Mouse (Mus musculus): Measurements from ENCODE around the gene Lmbrd2. TPM values are rescaled to one million over a fixed set of nuclear protein-coding genes. Genes with fewer than 3 reads are reported as not detected.

The Lmbrd2 gene
- polyA plus RNA-seq, 1 experiment from 2014 or later = 1.4 TPM

DNA sequence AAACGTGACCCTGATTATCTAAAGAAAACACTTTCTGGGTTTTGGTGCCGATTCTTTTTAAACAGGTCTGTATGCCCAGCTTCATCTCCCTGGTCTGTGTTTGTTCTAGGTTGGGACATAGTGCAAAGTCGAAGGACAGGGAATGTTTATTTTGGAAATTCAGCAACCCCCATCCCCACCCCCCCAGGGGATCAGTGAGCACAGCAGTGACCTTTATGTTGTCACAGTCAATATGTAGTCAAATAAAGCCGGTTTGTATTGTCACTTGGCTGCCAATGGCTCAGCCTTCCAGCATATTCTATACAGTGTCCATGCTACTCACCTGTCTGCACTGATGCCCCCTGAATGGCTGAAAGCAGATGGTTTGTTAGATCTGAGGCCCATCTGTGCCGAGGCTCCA, 25.8 kb upstream of the Lmbrd2 start:
- ATAC-seq = peak; percentile 81
- Histone ChIP-seq H3K4me1 (0 out of 2 replicates have a peak, but pooled peaks cover 7% of the 10 kb centered on the region), H3K9me3 (replicated peaks) (no peaks in the 10 kb centered on the region), H3K9ac (no peak overlapping the region), H3K36me3 (peaks cover 95% of the 10 kb centered on the region), H3K4me3 (no peak overlapping the region), H3K4me2 (no peak overlapping the region), H3K27me3 (replicated peaks) (no peaks in the 10 kb centered on the region), H3K27ac (peak overlapping the region; percentile 27)
- 68% methylated on average over 5 of the region's 5 CpGs for WGBS (ENCODE audit: insufficient replicate concordance)

DNA sequence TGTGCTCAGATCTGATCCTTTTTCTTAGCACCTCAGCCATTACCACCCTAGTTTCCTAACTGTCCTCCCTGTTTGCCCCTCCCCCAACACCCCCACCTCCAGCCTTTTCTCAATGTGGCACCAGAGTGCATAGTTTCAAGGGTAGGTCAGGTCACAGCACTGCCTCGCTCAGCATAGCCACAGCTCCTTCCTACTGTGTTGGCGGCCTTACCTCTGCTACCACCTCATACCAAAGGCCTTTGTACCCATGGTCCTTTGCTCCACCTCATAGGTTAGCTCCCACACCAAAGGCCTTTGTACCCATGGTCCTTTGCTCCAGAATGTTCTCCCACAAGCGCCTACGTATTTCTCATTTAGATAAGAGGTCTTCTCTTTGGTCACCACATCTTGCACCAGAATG, 21.5 kb upstream of the Lmbrd2 start:
- no peaks in the 10 kb centered on the region for H3K9me3 ChIP-seq (replicated peaks)
- H3K9ac ChIP-seq = no peak overlapping the region
- no peak overlapping the region for H3K4me2 ChIP-seq
- peaks cover 97% of the 10 kb centered on the region for H3K36me3 ChIP-seq
- H3K27me3 ChIP-seq (replicated peaks) = no peaks in the 10 kb centered on the region
- H3K4me3 ChIP-seq = no peak overlapping the region
- 0 out of 2 replicates have a peak, but pooled peaks cover 5% of the 10 kb centered on the region for H3K4me1 ChIP-seq
- WGBS (ENCODE audit: insufficient replicate concordance) = 81% methylated on average over 4 of the region's 4 CpGs
- H3K27ac ChIP-seq = no peak overlapping the region
- no peak for ATAC-seq

DNA sequence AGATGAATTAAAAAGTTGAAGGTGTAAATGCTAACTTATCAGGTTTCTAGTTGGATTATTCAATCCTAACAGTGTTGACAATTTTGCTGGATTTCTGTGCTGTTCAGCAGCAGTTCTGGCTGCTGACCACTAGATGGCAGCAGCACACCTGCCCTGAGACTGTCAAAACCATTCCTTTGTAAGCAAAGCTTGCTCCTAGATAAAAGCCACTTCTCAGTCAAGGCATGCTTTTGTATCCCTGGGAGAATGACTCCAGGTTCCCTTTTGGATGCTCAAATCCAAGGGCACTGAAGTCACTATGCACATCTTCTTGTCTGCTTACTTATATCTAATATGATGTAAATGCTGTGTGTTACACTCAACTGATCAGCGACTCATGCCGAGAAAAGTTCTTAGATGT, 20.3 kb upstream of the Lmbrd2 start:
- Histone ChIP-seq H3K4me2 (no peak overlapping the region), H3K27me3 (replicated peaks) (no peaks in the 10 kb centered on the region), H3K4me3 (no peak overlapping the region), H3K36me3 (peaks cover 97% of the 10 kb centered on the region), H3K4me1 (0 out of 2 replicates have a peak, but pooled peaks cover 5% of the 10 kb centered on the region), H3K9ac (no peak overlapping the region), H3K9me3 (replicated peaks) (no peaks in the 10 kb centered on the region), H3K27ac (no peak overlapping the region)
- 94% methylated on average over 2 of the region's 2 CpGs for WGBS (ENCODE audit: insufficient replicate concordance)
- ATAC-seq = peak; percentile 20; the same call in 1 of the 2 replicates

DNA sequence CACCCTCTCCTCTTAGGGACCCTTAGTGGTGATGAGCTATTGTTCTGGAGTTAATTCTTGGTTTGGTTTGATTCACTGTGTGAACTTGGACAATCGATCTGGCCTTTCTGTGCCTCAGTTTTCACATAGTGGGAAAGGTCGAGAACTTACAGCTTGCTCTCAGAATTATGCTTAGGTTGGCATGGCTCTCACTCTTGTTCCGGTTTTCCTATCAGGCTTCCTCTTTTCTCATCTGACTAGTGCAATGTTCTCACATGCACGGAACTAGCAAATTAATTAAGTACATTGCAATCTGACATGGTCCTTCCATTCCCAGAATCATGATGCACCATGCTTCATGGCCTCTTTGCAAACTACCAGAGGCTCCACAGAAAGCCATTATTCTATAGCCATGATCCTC, 17.4 kb upstream of the Lmbrd2 start:
- 75% methylated on average over 4 of the region's 4 CpGs for WGBS (ENCODE audit: insufficient replicate concordance)
- no peak overlapping the region for H3K27ac ChIP-seq
- peaks cover 97% of the 10 kb centered on the region for H3K36me3 ChIP-seq

DNA sequence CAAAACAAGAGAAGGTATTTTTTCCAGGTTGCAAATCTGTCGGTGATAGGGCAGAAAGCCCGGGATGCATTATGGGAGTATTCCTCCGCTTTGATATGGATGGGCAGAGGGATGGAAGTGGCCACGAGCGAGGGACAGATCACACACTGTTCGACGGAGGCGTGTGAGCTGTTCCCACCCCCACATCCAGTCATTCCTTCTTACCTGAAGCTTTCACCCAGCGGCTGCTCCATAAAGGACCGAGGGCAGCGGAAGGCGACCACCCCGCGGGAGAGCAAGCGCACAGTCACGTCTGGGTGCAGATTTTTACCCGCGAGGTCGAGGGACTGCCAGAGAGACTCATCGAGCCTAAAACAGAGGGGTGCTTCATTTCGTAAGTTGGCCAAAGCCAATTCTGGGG, 15.5 kb upstream of the Lmbrd2 start:
- Histone ChIP-seq H3K36me3 (peaks cover 97% of the 10 kb centered on the region), H3K4me2 (no peak overlapping the region), H3K27me3 (replicated peaks) (no peaks in the 10 kb centered on the region), H3K4me1 (peaks cover 14% of the 10 kb centered on the region), H3K9me3 (replicated peaks) (no peaks in the 10 kb centered on the region), H3K4me3 (no peak overlapping the region), H3K27ac (no peak overlapping the region), H3K9ac (no peak overlapping the region)
- 93% methylated on average over 21 of the region's 21 CpGs for whole genome bisulfite sequencing (ENCODE audit: insufficient replicate concordance)
- ATAC-seq = no peak

More for the DNA sequence above, 17.4 kb upstream of the Lmbrd2 start:
- Histone ChIP-seq H3K9me3 (replicated peaks) (no peaks in the 10 kb centered on the region), H3K9ac (no peak overlapping the region), H3K4me2 (no peak overlapping the region), H3K4me1 (peaks cover 7% of the 10 kb centered on the region), H3K4me3 (no peak overlapping the region), H3K27me3 (replicated peaks) (no peaks in the 10 kb centered on the region)
- no peak for ATAC-seq

DNA sequence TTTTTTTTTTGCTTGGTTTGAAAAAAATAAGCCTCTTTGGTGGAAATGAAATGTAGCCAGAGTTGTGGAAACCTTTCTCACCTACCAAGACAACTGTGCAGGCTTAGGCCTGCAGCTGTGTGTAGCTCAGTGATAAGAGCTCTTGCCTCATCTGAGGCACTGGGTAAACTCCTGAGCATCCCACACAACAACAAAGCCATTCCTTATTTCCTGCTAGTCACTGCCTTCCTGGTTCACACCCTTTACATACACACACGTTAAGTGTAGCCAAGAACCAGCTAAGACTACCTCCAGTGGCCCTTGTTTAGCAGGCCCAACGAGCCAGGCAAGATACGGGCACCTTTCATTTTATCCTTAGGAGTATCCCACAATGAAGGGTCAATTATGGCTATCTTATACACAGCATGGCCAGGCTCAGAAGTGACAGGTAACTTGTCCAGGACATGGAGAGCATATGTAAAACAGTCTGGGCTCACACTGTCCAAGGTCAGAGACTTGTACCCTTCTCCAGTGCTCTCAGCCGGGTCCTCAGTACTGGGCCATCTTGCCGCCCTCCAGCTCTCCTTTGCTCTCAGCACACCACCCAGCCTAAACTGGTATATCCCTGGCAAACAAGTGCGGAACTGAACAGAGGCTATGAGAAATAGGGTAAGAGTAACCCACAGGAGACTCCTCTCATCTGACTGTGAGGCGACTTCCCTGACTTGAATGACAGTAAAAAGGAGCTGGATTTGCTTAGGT, 13.1 kb upstream of the Lmbrd2 start:
- Histone ChIP-seq H3K9me3 (replicated peaks) (no peaks in the 10 kb centered on the region), H3K4me3 (no peak overlapping the region), H3K36me3 (peaks cover 94% of the 10 kb centered on the region), H3K4me2 (no peak overlapping the region), H3K27ac (no peak overlapping the region), H3K27me3 (replicated peaks) (no peaks in the 10 kb centered on the region), H3K4me1 (peaks cover 14% of the 10 kb centered on the region), H3K9ac (no peak overlapping the region)
- 76% methylated on average over 7 of the region's 7 CpGs for WGBS (ENCODE audit: insufficient replicate concordance)
- ATAC-seq = peak; percentile 41; the same call in 1 of the 2 replicates

DNA sequence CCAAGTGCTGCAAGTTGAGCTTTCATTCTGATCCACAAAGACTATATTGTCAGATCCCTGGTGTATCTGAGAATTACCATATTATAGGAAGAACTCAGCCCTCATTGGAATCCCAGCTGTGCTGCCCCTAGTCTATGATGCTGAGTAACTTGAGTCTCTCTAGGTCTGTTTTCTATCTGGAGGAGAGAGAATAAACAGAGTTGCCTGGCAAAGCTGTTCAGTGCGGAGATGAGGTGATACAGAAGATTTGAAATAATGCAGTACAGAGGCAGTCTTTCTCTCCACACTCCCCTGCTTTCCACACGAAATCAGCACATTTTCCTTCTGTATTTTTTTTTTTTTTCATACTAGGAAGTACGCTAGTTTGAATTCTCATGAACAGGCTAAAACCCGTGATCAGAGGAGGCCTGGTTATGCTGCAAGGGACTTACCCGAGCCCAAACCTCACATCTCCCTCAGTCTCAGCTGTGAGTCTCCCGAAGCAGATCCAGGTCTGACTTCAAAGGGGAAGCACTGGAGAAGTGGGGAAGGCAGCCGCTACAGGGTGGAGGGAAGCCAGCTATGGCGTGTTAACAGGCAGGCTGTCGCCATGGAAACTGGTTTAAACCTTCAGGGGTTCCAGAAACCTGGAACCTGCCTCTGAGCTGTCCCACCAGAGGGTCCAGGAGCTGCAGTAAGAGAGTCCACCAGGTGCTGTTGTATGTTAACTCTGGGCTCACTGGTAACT, 9.4 kb upstream of the Lmbrd2 start:
- H3K36me3 ChIP-seq = peaks cover 90% of the 10 kb centered on the region
- no peak overlapping the region for H3K4me2 ChIP-seq
- H3K4me1 ChIP-seq = peaks cover 14% of the 10 kb centered on the region
- WGBS (ENCODE audit: insufficient replicate concordance) = 80% methylated on average over 9 of the region's 9 CpGs
- H3K9ac ChIP-seq = no peak overlapping the region
- no peak overlapping the region for H3K27ac ChIP-seq
- ATAC-seq = 0 out of 2 replicates have a peak, but pooled peaks have one; percentile 23
- H3K27me3 ChIP-seq (replicated peaks) = no peaks in the 10 kb centered on the region
- H3K9me3 ChIP-seq (replicated peaks) = no peaks in the 10 kb centered on the region
- no peak overlapping the region for H3K4me3 ChIP-seq

DNA sequence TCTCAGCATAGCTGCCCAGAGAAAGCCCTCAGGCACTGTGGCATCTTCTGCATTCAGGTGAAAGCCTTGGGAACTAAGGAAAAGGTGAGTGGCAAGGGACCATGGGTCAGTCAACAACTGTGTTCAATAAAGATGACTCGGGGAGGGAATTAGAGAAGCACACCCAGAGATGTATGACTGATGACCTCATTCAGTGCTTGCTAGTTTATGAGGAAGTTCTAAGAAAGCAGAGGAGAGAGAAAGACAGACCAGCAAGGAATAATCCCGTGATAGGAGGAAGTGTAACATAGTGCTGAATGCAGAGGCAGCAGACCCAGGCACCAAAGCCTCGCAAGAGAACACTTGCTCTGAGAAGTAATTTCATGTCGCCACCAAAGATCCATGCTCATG, 8.9 kb upstream of the Lmbrd2 start:
- WGBS (ENCODE audit: insufficient replicate concordance) = 68% methylated on average over 4 of the region's 4 CpGs
- Histone ChIP-seq H3K4me3 (no peak overlapping the region), H3K9ac (no peak overlapping the region), H3K4me1 (peaks cover 14% of the 10 kb centered on the region), H3K4me2 (no peak overlapping the region), H3K27me3 (replicated peaks) (no peaks in the 10 kb centered on the region), H3K36me3 (peaks cover 90% of the 10 kb centered on the region), H3K9me3 (replicated peaks) (no peaks in the 10 kb centered on the region), H3K27ac (no peak overlapping the region)
- peak; percentile 16; the same call in 1 of the 2 replicates for ATAC-seq

DNA sequence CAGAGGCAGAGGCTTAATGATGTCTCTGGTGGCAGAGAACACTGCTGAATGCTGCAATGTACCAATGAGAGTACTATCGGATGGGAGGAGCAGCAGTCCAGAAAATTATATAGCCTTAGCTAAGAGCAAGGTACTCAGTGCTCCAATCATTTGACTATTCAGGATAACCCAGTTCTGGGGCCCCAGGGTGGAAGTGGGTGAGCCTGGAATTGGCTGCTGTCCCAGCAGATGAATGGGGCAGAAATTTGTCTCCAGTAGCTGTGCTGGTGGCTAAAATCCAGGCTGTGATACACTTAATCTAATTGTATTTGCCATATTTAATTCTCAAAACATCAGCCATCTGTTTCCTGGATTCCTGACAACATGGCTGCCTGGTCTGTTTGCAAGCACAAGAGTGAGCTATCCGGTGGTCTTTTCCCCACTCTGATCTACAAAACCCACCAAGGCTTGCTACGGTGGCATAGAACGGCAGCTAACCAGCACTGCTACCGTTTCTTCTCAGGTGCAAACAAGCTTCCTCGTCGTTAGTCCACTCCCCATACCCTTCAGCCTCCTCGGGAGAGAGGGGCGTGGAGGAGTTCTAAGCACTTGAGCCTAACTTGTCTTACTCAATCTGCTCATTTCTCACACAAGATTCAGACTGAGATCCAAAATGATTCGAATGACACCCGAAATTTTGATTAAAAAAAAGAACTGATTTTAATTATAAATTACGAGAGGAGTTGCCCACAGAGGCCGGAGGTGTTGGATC, 7.5 kb upstream of the Lmbrd2 start:
- WGBS (ENCODE audit: insufficient replicate concordance) = 77% methylated on average over 13 of the region's 13 CpGs
- H3K27ac ChIP-seq = no peak overlapping the region

DNA sequence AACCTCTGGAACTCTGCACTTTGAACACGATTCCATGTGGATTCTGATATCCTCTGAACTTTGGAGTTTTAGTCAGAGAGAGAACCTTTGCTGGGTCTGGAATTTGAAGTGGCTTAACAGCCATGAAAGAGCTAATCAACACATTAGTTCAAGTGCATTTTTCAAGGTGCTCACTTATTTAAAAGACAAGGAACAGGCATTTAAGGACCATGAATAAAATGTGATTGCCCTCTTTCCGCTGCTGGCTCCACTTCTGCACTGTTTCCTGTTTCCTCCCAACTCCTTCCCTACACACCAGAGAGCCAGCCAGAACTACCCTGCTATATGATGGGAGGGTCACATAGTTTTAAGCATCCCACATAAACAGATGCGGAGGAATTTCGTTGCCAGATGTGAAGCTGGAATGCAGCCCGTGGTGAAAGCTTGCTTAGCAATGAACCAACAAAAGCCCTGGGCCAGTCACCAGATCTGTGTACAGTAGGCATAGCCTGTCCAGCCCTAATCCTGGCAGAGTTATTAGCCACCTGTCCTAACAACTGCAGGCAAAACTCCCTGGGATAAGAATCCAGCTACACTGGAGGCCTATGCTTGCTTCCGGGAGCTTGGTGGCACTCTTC, 5.4 kb upstream of the Lmbrd2 start:
- 78% methylated on average over 6 of the region's 6 CpGs for WGBS (ENCODE audit: insufficient replicate concordance)
- Histone ChIP-seq H3K9me3 (replicated peaks) (no peaks in the 10 kb centered on the region), H3K4me2 (no peak overlapping the region), H3K36me3 (peaks cover 82% of the 10 kb centered on the region), H3K27ac (no peak overlapping the region), H3K4me1 (peaks cover 27% of the 10 kb centered on the region), H3K27me3 (replicated peaks) (no peaks in the 10 kb centered on the region), H3K4me3 (no peak overlapping the region), H3K9ac (no peak overlapping the region)
- no peak for ATAC-seq

More for the DNA sequence above, 7.5 kb upstream of the Lmbrd2 start:
- H3K4me2 ChIP-seq = no peak overlapping the region
- peaks cover 91% of the 10 kb centered on the region for H3K36me3 ChIP-seq
- H3K9me3 ChIP-seq (replicated peaks) = no peaks in the 10 kb centered on the region
- no peaks in the 10 kb centered on the region for H3K27me3 ChIP-seq (replicated peaks)
- H3K4me3 ChIP-seq = no peak overlapping the region
- ATAC-seq = no peak
- H3K4me1 ChIP-seq = peaks cover 15% of the 10 kb centered on the region
- no peak overlapping the region for H3K9ac ChIP-seq

DNA sequence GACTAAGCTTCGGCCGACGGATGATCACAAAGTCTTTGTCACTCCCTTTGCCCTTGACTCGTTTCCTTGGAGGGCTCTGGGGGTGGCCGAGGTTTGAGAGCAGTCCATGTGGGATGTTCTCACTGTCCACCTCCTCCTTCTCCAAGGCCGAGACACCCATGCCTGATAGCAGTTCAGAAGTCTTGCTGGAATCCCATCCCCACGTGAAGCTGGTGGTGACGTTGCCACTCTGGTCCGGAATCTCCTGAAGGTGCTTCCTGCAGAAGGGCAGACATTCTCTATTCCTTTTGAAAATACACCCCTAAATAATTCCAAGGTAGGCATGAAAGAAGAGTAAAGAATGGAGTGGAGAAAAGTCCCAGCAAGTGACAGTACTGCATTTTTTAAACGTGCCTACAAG, 903 bp upstream of the Lmbrd2 start:
- H3K36me3 ChIP-seq = peaks cover 45% of the 10 kb centered on the region
- H3K9ac ChIP-seq = peak overlapping the region; percentile 80
- peaks cover 38% of the 10 kb centered on the region for H3K4me1 ChIP-seq
- peak overlapping the region; percentile 90 for H3K4me2 ChIP-seq
- no peaks in the 10 kb centered on the region for H3K9me3 ChIP-seq (replicated peaks)
- no peak for ATAC-seq
- no peaks in the 10 kb centered on the region for H3K27me3 ChIP-seq (replicated peaks)
- WGBS (ENCODE audit: insufficient replicate concordance) = 22% methylated on average over 10 of the region's 10 CpGs
- H3K4me3 ChIP-seq = peak overlapping the region; percentile 97
- peak overlapping the region; percentile 57 for H3K27ac ChIP-seq
